Mouse (Mus musculus) heart, postnatal 0 days (tissue): Measurements from ENCODE around the gene 3110009E18Rik.

Experiments
- CTCF ChIP-seq: IDR thresholded peaks from 2 replicates; pipeline ENCODE4 v1.5.1; 2016; ENCODE audit warnings: antibody characterized with exemption, control low read depth, low read depth
- EP300 ChIP-seq: IDR thresholded peaks from 2 replicates; pipeline ENCODE4 v1.6.1; 2016; ENCODE audit warnings: antibody characterized with exemption, low read depth

- TF ChIP-seq CTCF: no peak
- TF ChIP-seq EP300: no peak
Observed at GRCm38 (mm10) chr1:120089180-120089579, 31.8 kb upstream of the 3110009E18Rik start.
